Mouse (Mus musculus): ENCODE results near the gene Prex1. TPM values are rescaled to one million over a fixed set of nuclear protein-coding genes. Genes with fewer than 3 reads are reported as not detected.
A peak's percentile ranks its signal among the peaks of the same experiment; 100 is the strongest.
"Not testable (repeated sequence)": the region's sequence is repeated elsewhere in the genome, so short reads cannot be mapped to it uniquely, and the experiment has no call there.

Prex1 gene
- polyA plus RNA-seq, 1 experiment: 38.8 TPM

DNA sequence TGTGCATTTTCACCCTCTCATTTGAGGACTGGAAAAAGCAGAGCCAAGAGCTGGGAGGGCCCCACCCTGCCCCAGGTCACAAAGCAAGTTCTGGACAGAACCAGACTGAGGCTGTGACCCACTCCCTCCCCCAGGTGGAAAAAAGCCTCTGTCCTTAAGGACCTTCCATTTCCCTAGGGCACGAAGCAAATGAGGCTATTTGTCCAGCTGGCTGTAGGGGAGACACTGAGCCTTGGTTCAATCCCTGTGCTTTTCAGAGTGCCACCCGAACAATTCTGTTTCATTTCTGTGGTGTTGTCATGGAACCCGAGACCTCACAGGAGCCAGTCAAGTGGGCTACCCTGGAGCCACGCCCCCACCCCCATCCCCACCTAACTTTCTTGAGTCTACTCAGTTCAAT is 29.9 kb upstream of the Prex1 start:
- Histone ChIP-seq H3K27ac (ENCODE audit: control insufficient read depth, insufficient read depth, low read depth, low read length, poor library complexity) (no peak overlapping the region), H3K4me3 (replicated peaks; ENCODE audit: control insufficient read depth, low read depth, low read length) (no peak overlapping the region), H3K4me1 (ENCODE audit: control insufficient read depth, insufficient read depth, low read length) (peaks cover 9% of the 10 kb centered on the region)
- TF ChIP-seq CTCF (IDR thresholded peaks at IDR 0.05; ENCODE audit: control insufficient read depth, insufficient read depth, low read length) (no peak), POLR2A (IDR thresholded peaks at IDR 0.05; ENCODE audit: borderline replicate concordance, control insufficient read depth, low read depth, low read length) (no peak)
- 74% methylated on average over 4 of the region's 4 CpGs for WGBS

GRCm38 (mm10) chr2:166741445-166741844 is 27.8 kb upstream of the Prex1 start:
- Histone ChIP-seq H3K27ac (ENCODE audit: control insufficient read depth, insufficient read depth, low read depth, low read length, poor library complexity) (no peak overlapping the region), H3K4me3 (replicated peaks; ENCODE audit: control insufficient read depth, low read depth, low read length) (no peak overlapping the region), H3K4me1 (ENCODE audit: control insufficient read depth, insufficient read depth, low read length) (peaks cover 7% of the 10 kb centered on the region)
- 68% methylated on average over 6 of the region's 6 CpGs for WGBS
- TF ChIP-seq CTCF (IDR thresholded peaks at IDR 0.05; ENCODE audit: control insufficient read depth, insufficient read depth, low read length): no peak
- no peak for TF ChIP-seq POLR2A (IDR thresholded peaks at IDR 0.05; ENCODE audit: borderline replicate concordance, control insufficient read depth, low read depth, low read length)

DNA sequence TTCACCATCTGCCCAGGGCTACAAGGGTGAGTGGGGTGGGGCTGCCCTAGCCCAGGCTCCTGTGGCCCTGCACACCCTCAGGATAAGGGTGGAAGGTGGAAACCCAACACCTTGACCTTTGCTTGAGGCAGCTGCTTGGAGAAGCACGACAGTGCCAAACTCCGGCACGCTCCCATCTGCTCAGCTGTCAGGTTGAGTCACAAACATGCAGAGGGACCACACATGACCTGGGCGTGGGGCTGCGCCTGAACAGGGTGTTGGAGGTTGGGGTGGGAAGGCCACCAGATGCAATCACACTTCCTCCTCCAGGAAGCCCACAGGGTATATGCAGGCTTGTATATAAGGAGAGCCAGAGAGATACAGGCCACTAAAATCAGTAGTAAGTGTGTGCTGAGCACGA is 26.8 kb upstream of the Prex1 start:
- TF ChIP-seq CTCF (IDR thresholded peaks at IDR 0.05; ENCODE audit: control insufficient read depth, insufficient read depth, low read length): no peak
- no peak for TF ChIP-seq POLR2A (IDR thresholded peaks at IDR 0.05; ENCODE audit: borderline replicate concordance, control insufficient read depth, low read depth, low read length)
- WGBS: 59% methylated on average over 6 of the region's 6 CpGs
- no peak overlapping the region for H3K4me3 ChIP-seq (replicated peaks; ENCODE audit: control insufficient read depth, low read depth, low read length)

DNA sequence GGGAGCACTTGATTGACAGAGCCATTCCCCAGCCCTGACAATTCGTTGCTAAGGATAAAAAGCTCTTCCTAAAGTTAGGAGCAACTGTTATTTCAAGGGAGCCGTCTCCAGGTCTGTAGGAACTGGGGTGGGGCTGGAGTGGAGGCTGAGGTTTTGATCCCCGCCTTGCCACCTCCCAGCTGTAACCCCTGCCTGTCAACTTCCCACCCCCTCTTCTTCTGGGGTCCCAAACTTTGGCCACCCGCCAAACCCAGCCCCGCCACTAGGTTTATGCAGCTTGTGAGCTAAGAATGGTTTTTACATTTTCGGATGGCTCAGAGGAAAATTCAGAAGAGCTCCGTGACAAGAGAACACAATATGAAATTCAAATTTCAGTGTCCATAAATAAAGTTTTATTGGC is 23.7 kb upstream of the Prex1 start:
- H3K4me3 ChIP-seq (replicated peaks; ENCODE audit: control insufficient read depth, low read depth, low read length): no peak overlapping the region
- H3K27ac ChIP-seq (ENCODE audit: control insufficient read depth, insufficient read depth, low read depth, low read length, poor library complexity): no peak overlapping the region
- 61% methylated on average over 7 of the region's 7 CpGs for WGBS
- TF ChIP-seq CTCF (IDR thresholded peaks at IDR 0.05; ENCODE audit: control insufficient read depth, insufficient read depth, low read length) (no peak), POLR2A (IDR thresholded peaks at IDR 0.05; ENCODE audit: borderline replicate concordance, control insufficient read depth, low read depth, low read length) (no peak)
- H3K4me1 ChIP-seq (ENCODE audit: control insufficient read depth, insufficient read depth, low read length): no peaks in the 10 kb centered on the region; the same call in 1 of the 2 replicates

More for the DNA sequence above, 26.8 kb upstream of the Prex1 start:
- Histone ChIP-seq H3K4me1 (ENCODE audit: control insufficient read depth, insufficient read depth, low read length) (peaks cover 5% of the 10 kb centered on the region), H3K27ac (ENCODE audit: control insufficient read depth, insufficient read depth, low read depth, low read length, poor library complexity) (no peak overlapping the region)

GRCm38 (mm10) chr2:166735469-166736001 is 21.9 kb upstream of the Prex1 start:
- TF ChIP-seq POLR2A (IDR thresholded peaks at IDR 0.05; ENCODE audit: borderline replicate concordance, control insufficient read depth, low read depth, low read length): no peak
- no peak for TF ChIP-seq CTCF (IDR thresholded peaks at IDR 0.05; ENCODE audit: control insufficient read depth, insufficient read depth, low read length)
- no peaks in the 10 kb centered on the region; the same call in 1 of the 2 replicates for H3K4me1 ChIP-seq (ENCODE audit: control insufficient read depth, insufficient read depth, low read length)
- WGBS: 78% methylated on average over 15 of the region's 15 CpGs
- H3K4me3 ChIP-seq (replicated peaks; ENCODE audit: control insufficient read depth, low read depth, low read length): no peak overlapping the region
- no peak overlapping the region for H3K27ac ChIP-seq (ENCODE audit: control insufficient read depth, insufficient read depth, low read depth, low read length, poor library complexity)

DNA sequence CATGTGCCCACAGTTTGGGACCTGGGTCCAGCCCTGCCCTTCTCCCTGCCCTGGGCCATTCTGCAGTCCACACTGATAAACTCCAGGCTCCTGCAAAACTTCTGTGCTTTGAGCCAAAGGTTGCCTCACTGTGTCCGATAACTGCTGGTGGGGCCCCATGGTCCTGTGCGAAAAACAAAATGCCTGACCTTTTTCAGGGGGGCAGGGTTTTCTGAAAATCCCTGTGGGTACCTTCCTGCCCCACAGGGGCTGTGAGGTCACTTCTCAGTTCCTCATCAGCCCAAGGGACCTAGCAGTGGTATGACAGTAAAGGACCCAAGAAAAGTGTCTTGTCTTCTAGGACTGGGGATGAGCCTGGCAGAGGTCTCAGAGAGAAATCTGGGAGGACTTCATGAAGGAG is 19.2 kb upstream of the Prex1 start:
- WGBS: 63% methylated on average over 2 of the region's 2 CpGs
- Histone ChIP-seq H3K4me1 (ENCODE audit: control insufficient read depth, insufficient read depth, low read length) (peaks cover 2% of the 10 kb centered on the region; the same call in 1 of the 2 replicates), H3K4me3 (replicated peaks; ENCODE audit: control insufficient read depth, low read depth, low read length) (no peak overlapping the region), H3K27ac (ENCODE audit: control insufficient read depth, insufficient read depth, low read depth, low read length, poor library complexity) (0 out of 2 replicates have a peak overlapping the region, but pooled peaks have one; percentile 17)
- TF ChIP-seq POLR2A (IDR thresholded peaks at IDR 0.05; ENCODE audit: borderline replicate concordance, control insufficient read depth, low read depth, low read length) (no peak), CTCF (IDR thresholded peaks at IDR 0.05; ENCODE audit: control insufficient read depth, insufficient read depth, low read length) (no peak)

DNA sequence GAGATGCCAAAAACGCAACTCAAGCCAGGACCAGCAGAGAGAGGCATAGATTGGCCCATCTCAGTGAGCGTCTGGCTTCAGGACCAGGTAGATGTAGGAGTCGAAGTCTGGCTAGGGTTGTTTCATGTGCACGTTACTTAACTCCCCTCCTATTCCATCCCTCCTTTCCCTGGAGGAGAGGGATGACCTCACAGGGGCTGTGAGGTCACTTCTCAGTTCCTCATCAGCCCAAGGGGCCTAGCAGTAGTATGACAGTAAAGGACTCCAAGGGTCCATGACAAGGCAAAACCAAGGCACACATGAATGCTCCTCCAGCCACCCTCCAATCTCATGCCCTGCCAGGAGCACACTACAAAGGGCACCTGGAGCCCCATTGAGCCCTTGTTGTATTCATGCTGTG is 18.5 kb upstream of the Prex1 start:
- TF ChIP-seq POLR2A (IDR thresholded peaks at IDR 0.05; ENCODE audit: borderline replicate concordance, control insufficient read depth, low read depth, low read length) (no peak), CTCF (IDR thresholded peaks at IDR 0.05; ENCODE audit: control insufficient read depth, insufficient read depth, low read length) (no peak)
- Histone ChIP-seq H3K27ac (ENCODE audit: control insufficient read depth, insufficient read depth, low read depth, low read length, poor library complexity) (no peak overlapping the region), H3K4me3 (replicated peaks; ENCODE audit: control insufficient read depth, low read depth, low read length) (no peak overlapping the region), H3K4me1 (ENCODE audit: control insufficient read depth, insufficient read depth, low read length) (peaks cover 2% of the 10 kb centered on the region; the same call in 1 of the 2 replicates)
- WGBS: 80% methylated on average over 4 of the region's 4 CpGs

GRCm38 (mm10) chr2:166731102-166731883 is 17.7 kb upstream of the Prex1 start:
- 68% methylated on average over 1 of the region's 1 CpGs for WGBS
- H3K4me3 ChIP-seq (replicated peaks; ENCODE audit: control insufficient read depth, low read depth, low read length); H3K27ac ChIP-seq (ENCODE audit: control insufficient read depth, insufficient read depth, low read depth, low read length, poor library complexity); H3K4me1 ChIP-seq (ENCODE audit: control insufficient read depth, insufficient read depth, low read length): not testable (repeated sequence)

All from bone marrow, adult 2 months (tissue).